Mouse (Mus musculus): ENCODE results near the gene Cntnap2. TPM values are rescaled to one million over a fixed set of nuclear protein-coding genes. Genes with fewer than 3 reads are reported as not detected.

Gene Cntnap2
- polyA plus RNA-seq, 1 experiment: not detected

- H3K4me2 ChIP-seq (ENCODE audit: low read depth): no peak overlapping the region
- no peaks in the 10 kb centered on the region for H3K79me2 ChIP-seq (ENCODE audit: control insufficient read depth, insufficient read depth)
- TF ChIP-seq REST (IDR thresholded peaks at IDR 0.05; ENCODE audit: insufficient read depth, insufficient read length) (no peak), POLR2A (IDR thresholded peaks at IDR 0.05; ENCODE audit: insufficient read length, low read depth) (no peak), MYOD1 (IDR thresholded peaks at IDR 0.05; ENCODE audit: control insufficient read depth in 1 of 3, insufficient read length in 2 of 3, low read depth in 2 of 3) (no peak), TCF3 (IDR thresholded peaks at IDR 0.05; ENCODE audit: insufficient read length, low read depth) (no peak), TCF12 (IDR thresholded peaks at IDR 0.05; ENCODE audit: insufficient read depth, poor library complexity, severe bottlenecking) (no peak), MYOG (IDR thresholded peaks at IDR 0.05; ENCODE audit: control insufficient read depth in 1 of 3, insufficient read depth in 1 of 3, insufficient read length in 2 of 3, low read depth in 2 of 3) (no peak), SRF (IDR thresholded peaks at IDR 0.05; ENCODE audit: control insufficient read depth, insufficient read length, low read depth) (no peak), USF1 (IDR thresholded peaks at IDR 0.05; ENCODE audit: low read depth) (no peak), MAX (IDR thresholded peaks at IDR 0.05; ENCODE audit: low read depth) (no peak), E2F4 (IDR thresholded peaks at IDR 0.05; ENCODE audit: insufficient read depth) (no peak), CEBPB (IDR thresholded peaks at IDR 0.05; ENCODE audit: insufficient read depth, poor library complexity, severe bottlenecking) (no peak), POLR2AphosphoS2 (IDR thresholded peaks at IDR 0.05; ENCODE audit: insufficient read length, low read depth) (no peak)
- H3K36me3 ChIP-seq (ENCODE audit: control insufficient read depth, insufficient read depth): no peaks in the 10 kb centered on the region
- no peak overlapping the region for H3K4me3 ChIP-seq
- no peaks in the 10 kb centered on the region for H3K27me3 ChIP-seq (ENCODE audit: control insufficient read depth, insufficient read depth, insufficient read length)
- no peak overlapping the region for H3ac ChIP-seq (ENCODE audit: control insufficient read depth, insufficient read length)
Measured at GRCm38 (mm10) chr6:47269455-47269854, 2210.3 kb downstream of the Cntnap2 start.

DNA sequence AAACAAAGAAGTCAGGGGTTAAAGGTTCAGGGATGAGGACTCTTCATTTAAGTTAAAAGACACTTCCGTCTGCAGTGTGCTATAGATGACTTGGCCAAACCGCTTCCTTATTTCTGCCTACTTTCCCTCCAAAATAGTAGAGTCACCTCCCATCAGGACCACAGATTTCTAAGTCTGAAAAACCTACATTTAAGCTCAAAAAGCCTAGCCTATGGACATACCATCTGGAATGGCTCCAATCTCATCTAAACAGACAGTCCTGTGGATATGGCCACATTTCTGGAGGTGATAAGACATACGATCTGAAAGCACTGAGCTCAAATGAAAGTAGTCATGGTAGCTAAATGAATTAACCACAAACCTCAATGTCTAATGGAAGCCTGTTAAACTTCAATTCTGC is 2212.4 kb downstream of the Cntnap2 start:
- TF ChIP-seq SRF (IDR thresholded peaks at IDR 0.05; ENCODE audit: control insufficient read depth, insufficient read length, low read depth) (no peak), TCF3 (IDR thresholded peaks at IDR 0.05; ENCODE audit: insufficient read length, low read depth) (no peak), E2F4 (IDR thresholded peaks at IDR 0.05; ENCODE audit: insufficient read depth) (no peak), MAX (IDR thresholded peaks at IDR 0.05; ENCODE audit: low read depth) (no peak)
- Histone ChIP-seq H3K36me3 (ENCODE audit: control insufficient read depth, insufficient read depth) (no peaks in the 10 kb centered on the region), H3ac (ENCODE audit: control insufficient read depth, insufficient read length) (no peak overlapping the region), H3K79me2 (ENCODE audit: control insufficient read depth, insufficient read depth) (no peaks in the 10 kb centered on the region), H3K27me3 (ENCODE audit: control insufficient read depth, insufficient read depth, insufficient read length) (no peaks in the 10 kb centered on the region), H3K4me3 (no peak overlapping the region), H3K4me2 (ENCODE audit: low read depth) (no peak overlapping the region)

- Histone ChIP-seq H3K4me2 (ENCODE audit: low read depth) (no peak overlapping the region), H3K27me3 (ENCODE audit: control insufficient read depth, insufficient read depth, insufficient read length) (no peaks in the 10 kb centered on the region), H3K36me3 (ENCODE audit: control insufficient read depth, insufficient read depth) (no peaks in the 10 kb centered on the region), H3ac (ENCODE audit: control insufficient read depth, insufficient read length) (no peak overlapping the region), H3K79me2 (ENCODE audit: control insufficient read depth, insufficient read depth) (no peaks in the 10 kb centered on the region), H3K4me3 (no peak overlapping the region)
- no peak for TF ChIP-seq REST (IDR thresholded peaks at IDR 0.05; ENCODE audit: insufficient read depth, insufficient read length)
- no peak for TF ChIP-seq MAX (IDR thresholded peaks at IDR 0.05; ENCODE audit: low read depth)
- TF ChIP-seq MYOG (IDR thresholded peaks at IDR 0.05; ENCODE audit: control insufficient read depth in 1 of 3, insufficient read depth in 1 of 3, insufficient read length in 2 of 3, low read depth in 2 of 3): no peak
- TF ChIP-seq POLR2AphosphoS2 (IDR thresholded peaks at IDR 0.05; ENCODE audit: insufficient read length, low read depth): no peak
- no peak for TF ChIP-seq CEBPB (IDR thresholded peaks at IDR 0.05; ENCODE audit: insufficient read depth, poor library complexity, severe bottlenecking)
- no peak for TF ChIP-seq POLR2A (IDR thresholded peaks at IDR 0.05; ENCODE audit: insufficient read length, low read depth)
- TF ChIP-seq E2F4 (IDR thresholded peaks at IDR 0.05; ENCODE audit: insufficient read depth): no peak
- TF ChIP-seq TCF12 (IDR thresholded peaks at IDR 0.05; ENCODE audit: insufficient read depth, poor library complexity, severe bottlenecking): no peak
- no peak for TF ChIP-seq MYOD1 (IDR thresholded peaks at IDR 0.05; ENCODE audit: control insufficient read depth in 1 of 3, insufficient read length in 2 of 3, low read depth in 2 of 3)
- TF ChIP-seq USF1 (IDR thresholded peaks at IDR 0.05; ENCODE audit: low read depth): no peak
Measured at GRCm38 (mm10) chr6:47272606-47273575, 2213.7 kb downstream of the Cntnap2 start.

DNA sequence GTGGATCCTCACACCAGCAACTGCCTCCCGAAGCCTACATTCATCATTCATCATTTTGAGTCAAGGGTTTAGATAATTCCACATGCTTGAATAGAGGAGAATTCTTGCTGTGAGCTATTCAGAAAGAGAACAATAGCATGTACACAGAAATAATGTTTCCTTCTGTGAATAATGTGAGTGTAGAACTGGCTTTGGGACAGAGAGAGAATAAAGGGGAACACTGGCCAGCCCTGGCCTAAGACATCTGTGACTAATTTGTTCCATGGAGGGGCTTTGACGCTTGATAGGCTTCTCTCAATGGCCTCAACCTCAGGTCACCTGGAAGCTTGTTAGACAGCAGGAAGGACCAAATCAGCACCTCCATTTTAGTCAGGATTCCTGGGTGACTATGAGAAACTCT is 2215.9 kb downstream of the Cntnap2 start:
- H3K27me3 ChIP-seq (ENCODE audit: control insufficient read depth, insufficient read depth, insufficient read length): no peaks in the 10 kb centered on the region
- H3K79me2 ChIP-seq (ENCODE audit: control insufficient read depth, insufficient read depth): no peaks in the 10 kb centered on the region
- TF ChIP-seq USF1 (IDR thresholded peaks at IDR 0.05; ENCODE audit: low read depth): no peak
- TF ChIP-seq MYOD1 (IDR thresholded peaks at IDR 0.05; ENCODE audit: control insufficient read depth in 1 of 3, insufficient read length in 2 of 3, low read depth in 2 of 3): no peak
- TF ChIP-seq SRF (IDR thresholded peaks at IDR 0.05; ENCODE audit: control insufficient read depth, insufficient read length, low read depth): no peak
- TF ChIP-seq MYOG (IDR thresholded peaks at IDR 0.05; ENCODE audit: control insufficient read depth in 1 of 3, insufficient read depth in 1 of 3, insufficient read length in 2 of 3, low read depth in 2 of 3): no peak
- TF ChIP-seq E2F4 (IDR thresholded peaks at IDR 0.05; ENCODE audit: insufficient read depth): no peak
- no peak for TF ChIP-seq POLR2AphosphoS2 (IDR thresholded peaks at IDR 0.05; ENCODE audit: insufficient read length, low read depth)
- TF ChIP-seq TCF3 (IDR thresholded peaks at IDR 0.05; ENCODE audit: insufficient read length, low read depth): no peak
- TF ChIP-seq REST (IDR thresholded peaks at IDR 0.05; ENCODE audit: insufficient read depth, insufficient read length): no peak
- no peak for TF ChIP-seq MAX (IDR thresholded peaks at IDR 0.05; ENCODE audit: low read depth)
- TF ChIP-seq CEBPB (IDR thresholded peaks at IDR 0.05; ENCODE audit: insufficient read depth, poor library complexity, severe bottlenecking): no peak
- TF ChIP-seq POLR2A (IDR thresholded peaks at IDR 0.05; ENCODE audit: insufficient read length, low read depth): no peak
- no peak for TF ChIP-seq TCF12 (IDR thresholded peaks at IDR 0.05; ENCODE audit: insufficient read depth, poor library complexity, severe bottlenecking)
- H3K4me3 ChIP-seq: no peak overlapping the region
- H3K36me3 ChIP-seq (ENCODE audit: control insufficient read depth, insufficient read depth): no peaks in the 10 kb centered on the region
- no peak overlapping the region for H3K4me2 ChIP-seq (ENCODE audit: low read depth)
- no peak overlapping the region for H3ac ChIP-seq (ENCODE audit: control insufficient read depth, insufficient read length)
